19 mouse cellular contexts compared by ENCODE assay signal in the genomic region with DNA sequence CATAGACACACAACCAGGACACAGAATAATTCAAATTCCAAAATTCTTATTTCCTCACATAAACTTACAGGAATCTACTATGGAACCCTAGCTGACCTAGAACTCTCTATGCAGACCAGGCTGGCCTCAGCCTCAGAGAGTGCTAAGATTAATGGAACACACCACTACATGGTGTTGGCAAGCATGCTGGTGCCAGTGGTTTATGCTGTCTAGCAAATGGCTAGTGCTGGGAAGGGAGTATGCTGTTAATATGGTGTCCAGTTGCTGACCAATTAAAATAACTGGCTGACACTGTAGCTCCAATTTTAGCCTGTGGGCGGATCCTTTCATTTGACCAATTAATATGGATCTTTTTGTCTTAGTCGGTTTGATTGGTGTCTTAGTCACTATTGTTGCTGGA.
"Had no signal": no experiment of that assay in that cellular context is flagged by ENCODE, and none has a peak within 500 bp of the region (broad histone marks: within the 10 kb centered on the region; RNA-seq: fewer than 3 reads in every experiment).

No protein-coding gene starts in this region.

- H3K9me3 ChIP-seq: midbrain, embryonic 10.5 days; midbrain, embryonic 12.5 days; neural tube, embryonic 13.5 days; neural tube, embryonic 15.5 days had no signal

- H3K36me3 ChIP-seq: midbrain, embryonic 10.5 days; midbrain, embryonic 12.5 days; neural tube, embryonic 13.5 days; neural tube, embryonic 15.5 days had no signal

- H3K9ac ChIP-seq: lung, embryonic 14.5 days; midbrain, embryonic 12.5 days; neural tube, embryonic 13.5 days; neural tube, embryonic 15.5 days had no signal

- H3K27me3 ChIP-seq: midbrain, embryonic 12.5 days; neural tube, embryonic 13.5 days; neural tube, embryonic 15.5 days had no signal

- H3K4me3 ChIP-seq: midbrain, embryonic 10.5 days; midbrain, embryonic 12.5 days; myocyte; neural tube, embryonic 13.5 days; neural tube, embryonic 15.5 days had no signal

- H3K4me1 ChIP-seq: midbrain, embryonic 10.5 days; midbrain, embryonic 12.5 days; neural tube, embryonic 13.5 days; neural tube, embryonic 15.5 days had no signal

- DNase-seq: lung, adult 18-20 months; lung, embryonic 14.5 days; lung, postnatal 4 days; midbrain, embryonic 14.5 days; retina, postnatal 1 day; right cerebral cortex, adult 18-20 months; right cerebral cortex, postnatal 25 days; right cerebral cortex, postnatal 4 days; spleen, adult 18-20 months; thymus, adult 18-20 months; thymus, postnatal 14 days; thymus, postnatal 36 days had no signal

- H3K27ac ChIP-seq: midbrain, embryonic 10.5 days; midbrain, embryonic 12.5 days; neural tube, embryonic 13.5 days; neural tube, embryonic 15.5 days had no signal

- ATAC-seq: lung, postnatal 0 days; midbrain, embryonic 16.5 days had no signal

- H3K4me2 ChIP-seq: lung, embryonic 14.5 days; midbrain, embryonic 12.5 days; neural tube, embryonic 13.5 days; neural tube, embryonic 15.5 days had no signal
